Mouse (Mus musculus) CD4-positive helper T cell, adult 2 months (primary cell): ENCODE data around the gene Mtfp1.
A peak's percentile ranks its signal among the peaks of the same experiment; 100 is the strongest.
"Not testable (repeated sequence)": the region's sequence is repeated elsewhere in the genome, so short reads cannot be mapped to it uniquely, and the experiment has no call there.

Experiments used
- DNase-seq: peaks from one replicate; pipeline ENCODE4 v3.0.0-alpha.2; 2012; ENCODE audit warnings: low read depth, missing footprints, low spot score

Gene Mtfp1

GRCm38 (mm10) chr11:4095171-4096053, at the start of gene Mtfp1:
Gene Mtfp1 (minus strand): TSS chr11:4095445.
- peak; percentile 69 for DNase-seq

- DNase-seq: no peak
Observed at GRCm38 (mm10) chr11:4143281-4144062, 48.2 kb upstream of the Mtfp1 start.

- DNase-seq: no peak
Observed at GRCm38 (mm10) chr11:4142352-4142751, 47.1 kb upstream of the Mtfp1 start.

- no peak for DNase-seq
Observed at GRCm38 (mm10) chr11:4141505-4141904, 46.3 kb upstream of the Mtfp1 start.

DNA sequence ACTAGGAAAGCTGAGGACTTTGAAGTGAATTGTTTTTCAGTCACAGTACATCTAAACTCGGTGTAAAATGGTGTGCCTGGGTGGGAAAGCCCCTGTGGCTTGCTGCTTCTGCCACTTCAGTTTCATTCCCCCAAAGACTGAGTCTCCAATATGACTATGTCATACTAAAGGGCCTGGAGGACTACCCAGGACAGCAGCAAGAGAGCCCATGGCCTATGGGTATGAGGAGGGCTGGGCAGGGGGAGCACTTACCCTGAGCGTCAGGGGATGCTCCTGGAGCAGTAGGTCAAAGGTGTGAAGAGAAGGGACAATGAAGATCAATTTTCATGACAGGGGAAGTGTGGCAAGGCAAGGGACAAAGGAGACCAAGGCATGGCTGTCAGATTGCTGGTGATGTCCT, 43.7 kb upstream of the Mtfp1 start:
- DNase-seq: no peak

DNA sequence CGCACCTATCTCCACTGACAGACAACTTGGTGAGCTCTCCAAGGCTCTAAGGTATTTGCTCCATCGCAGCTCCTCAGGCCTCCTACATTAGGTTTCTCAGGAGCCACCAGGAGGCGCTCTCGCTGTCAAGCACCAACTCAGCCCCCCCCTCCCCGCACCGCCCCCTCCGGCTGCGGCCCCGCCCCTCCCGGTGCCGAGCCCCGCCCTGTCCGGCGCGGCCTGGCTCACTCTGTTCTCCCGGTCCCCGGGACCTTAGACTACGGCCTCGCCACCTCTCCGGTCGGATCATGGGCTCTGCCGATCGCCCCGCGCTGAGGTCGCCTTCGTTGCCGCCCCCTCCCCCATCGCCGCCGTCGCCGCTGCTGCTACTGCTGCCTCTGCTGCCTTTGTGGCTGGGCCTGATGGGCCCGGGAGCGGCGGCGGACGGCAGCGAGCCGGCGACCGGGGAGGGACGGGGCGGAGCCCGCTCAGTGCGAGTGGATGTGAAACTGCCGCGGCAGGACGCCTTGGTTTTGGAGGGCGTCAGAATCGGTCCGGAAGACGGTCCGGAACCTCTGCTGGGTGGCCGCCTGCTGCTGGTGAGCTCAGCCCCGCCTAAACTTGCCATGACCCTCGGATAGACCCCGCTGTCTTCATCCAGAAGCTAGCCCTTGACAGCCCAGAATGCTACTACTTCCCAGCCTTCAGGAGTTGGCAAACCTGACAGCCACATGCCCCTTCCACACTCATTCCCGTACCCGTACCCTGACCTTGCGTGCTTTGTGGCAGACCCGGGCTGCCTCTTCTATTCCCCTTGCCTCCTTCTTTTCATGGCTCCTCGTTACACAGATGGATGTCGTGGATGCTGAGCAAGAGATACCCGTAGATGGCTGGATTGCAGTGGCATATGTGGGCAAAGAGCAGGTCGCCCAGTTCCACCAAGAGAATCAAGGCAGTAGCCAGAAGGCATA, 40.0 kb upstream of the Mtfp1 start, which contains the start of gene Rnf215:
TSS of gene Rnf215 (plus strand) at position 217 of the 950 bp plus-strand sequence.
- DNase-seq: peak; percentile 88

- DNase-seq: no peak
Observed at GRCm38 (mm10) chr11:4134400-4134799, 39.2 kb upstream of the Mtfp1 start.

- DNase-seq: peak; percentile 54
Observed at GRCm38 (mm10) chr11:4133450-4133849, 38.2 kb upstream of the Mtfp1 start.

DNA sequence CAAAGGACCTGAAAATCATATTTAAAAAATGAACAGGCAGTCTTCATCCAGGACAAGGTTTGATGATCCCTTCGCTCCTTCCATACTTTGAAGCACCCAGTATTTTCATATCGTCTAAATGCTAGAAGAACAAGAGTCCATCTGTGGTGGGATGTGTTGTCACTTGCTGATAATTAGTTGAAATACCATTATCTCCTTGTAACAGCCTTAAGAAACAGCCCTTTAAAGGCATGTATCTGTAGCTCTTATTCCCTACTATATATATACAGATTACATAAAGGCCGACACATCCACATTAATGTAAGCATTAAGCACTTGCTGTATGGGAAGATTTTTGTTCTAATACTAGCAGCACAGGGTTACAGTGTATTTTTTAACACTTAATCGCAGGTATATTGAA, 33.2 kb upstream of the Mtfp1 start:
- DNase-seq: not testable (repeated sequence)

GRCm38 (mm10) chr11:4127059-4127458, 31.8 kb upstream of the Mtfp1 start:
- no peak for DNase-seq

- peak; percentile 50 for DNase-seq
Observed at GRCm38 (mm10) chr11:4123922-4124321, 28.7 kb upstream of the Mtfp1 start.

GRCm38 (mm10) chr11:4122742-4123579, 27.7 kb upstream of the Mtfp1 start, which contains the start of gene Sec14l2:
Gene Sec14l2 (minus strand): TSS chr11:4123415.
- DNase-seq: peak; percentile 75

DNA sequence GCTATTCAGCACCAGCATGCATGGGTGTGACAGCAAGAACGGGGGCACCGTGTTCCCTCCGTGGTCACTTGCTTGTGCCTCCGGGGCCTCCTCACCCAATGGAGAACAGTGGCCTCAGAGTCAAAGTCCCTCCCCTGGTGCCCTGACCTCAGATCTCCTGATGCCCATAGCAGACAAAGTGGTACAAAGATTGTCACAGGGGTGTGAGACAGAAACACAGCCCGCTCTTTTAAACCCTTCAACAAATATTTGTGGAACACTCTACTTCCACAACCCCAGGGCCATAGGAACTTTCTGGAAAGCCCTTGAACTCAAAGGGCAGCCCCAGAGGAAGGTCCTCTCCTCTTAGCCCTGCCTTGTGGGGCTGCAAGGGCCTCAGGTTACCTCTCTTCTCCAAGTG, 27.0 kb upstream of the Mtfp1 start:
- DNase-seq: no peak

- DNase-seq: no peak
Observed at GRCm38 (mm10) chr11:4121691-4122090, 26.4 kb upstream of the Mtfp1 start.

GRCm38 (mm10) chr11:4119635-4120034, 24.4 kb upstream of the Mtfp1 start:
- no peak for DNase-seq

- peak; percentile 62 for DNase-seq
Observed at GRCm38 (mm10) chr11:4118081-4118921, 23.1 kb upstream of the Mtfp1 start.

DNA sequence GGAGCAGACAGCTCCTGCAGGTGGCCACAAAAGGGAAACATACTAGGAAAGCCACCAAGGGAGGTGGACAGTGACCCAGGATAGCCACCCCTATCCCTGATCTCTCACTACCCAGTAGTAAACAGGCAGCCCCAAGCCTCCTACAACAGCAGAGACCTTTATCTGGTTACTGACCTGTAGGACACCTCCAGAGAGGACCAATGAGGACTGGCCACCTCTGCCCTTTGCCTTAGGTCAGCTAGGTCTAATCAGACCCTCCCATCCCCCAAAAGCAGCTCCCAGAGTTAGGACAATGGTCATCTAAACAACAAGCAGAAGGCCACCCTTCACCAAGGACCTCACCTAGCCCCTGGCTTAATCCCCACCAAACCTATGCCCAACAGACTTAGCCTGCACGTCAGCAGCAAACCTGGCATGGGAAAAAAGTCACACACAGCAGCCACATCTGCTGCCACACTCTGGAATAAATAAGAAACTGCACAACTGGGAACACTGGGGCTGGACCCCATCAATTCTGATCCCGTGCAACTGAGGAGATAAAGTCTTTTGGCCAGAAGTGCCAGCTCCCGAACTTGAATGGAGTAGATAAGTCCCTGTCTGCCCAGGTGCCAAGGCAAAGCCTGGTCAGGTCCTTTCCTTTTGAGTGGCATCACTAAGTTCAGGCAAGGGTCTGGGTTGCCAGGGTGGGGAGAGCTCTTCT, 22.3 kb upstream of the Mtfp1 start:
- no peak for DNase-seq

- DNase-seq: no peak
Observed at GRCm38 (mm10) chr11:4116458-4117141, 21.4 kb upstream of the Mtfp1 start.
